Mouse (Mus musculus): ENCODE results near the gene Matn1. TPM values are rescaled to one million over a fixed set of nuclear protein-coding genes. Genes with fewer than 3 reads are reported as not detected.

The Matn1 gene
- polyA plus RNA-seq, 1 experiment, result 4.1 TPM

- Histone ChIP-seq H3K4me3 (replicated peaks) (peak overlapping the region; percentile 97), H3K36me3 (replicated peaks; ENCODE audit: low read length) (peaks cover 57% of the 10 kb centered on the region), H3K9me3 (no peaks in the 10 kb centered on the region), H3K27me3 (replicated peaks) (no peaks in the 10 kb centered on the region), H3K4me1 (peaks cover 82% of the 10 kb centered on the region)
- TF ChIP-seq FLI1 (IDR thresholded peaks at IDR 0.05; ENCODE audit: low read length), result no peak
- no peak for TF ChIP-seq GATA1 (IDR thresholded peaks at IDR 0.05; ENCODE audit: borderline replicate concordance, low read length)
Measured at GRCm38 (mm10) chr4:130915006-130915667, 29.0 kb upstream of the Matn1 start.

- H3K36me3 ChIP-seq (replicated peaks; ENCODE audit: low read length), result peaks cover 61% of the 10 kb centered on the region
- TF ChIP-seq GATA1 (IDR thresholded peaks at IDR 0.05; ENCODE audit: borderline replicate concordance, low read length) (no peak), FLI1 (IDR thresholded peaks at IDR 0.05; ENCODE audit: low read length) (no peak)
- peak overlapping the region; percentile 97 for H3K4me3 ChIP-seq (replicated peaks)
- H3K4me1 ChIP-seq, result peaks cover 82% of the 10 kb centered on the region
- no peaks in the 10 kb centered on the region for H3K9me3 ChIP-seq
- no peaks in the 10 kb centered on the region for H3K27me3 ChIP-seq (replicated peaks)
Measured at GRCm38 (mm10) chr4:130915668-130916035, 28.5 kb upstream of the Matn1 start.

- TF ChIP-seq GATA1 (IDR thresholded peaks at IDR 0.05; ENCODE audit: borderline replicate concordance, low read length) (no peak), FLI1 (IDR thresholded peaks at IDR 0.05; ENCODE audit: low read length) (no peak)
- Histone ChIP-seq H3K4me3 (replicated peaks) (peak overlapping the region; percentile 97), H3K9me3 (no peaks in the 10 kb centered on the region), H3K4me1 (peaks cover 82% of the 10 kb centered on the region), H3K36me3 (replicated peaks; ENCODE audit: low read length) (peaks cover 68% of the 10 kb centered on the region), H3K27me3 (replicated peaks) (no peaks in the 10 kb centered on the region)
Measured at GRCm38 (mm10) chr4:130916639-130917038, 27.5 kb upstream of the Matn1 start.

- Histone ChIP-seq H3K4me1 (peaks cover 82% of the 10 kb centered on the region), H3K27me3 (replicated peaks) (no peaks in the 10 kb centered on the region), H3K36me3 (replicated peaks; ENCODE audit: low read length) (peaks cover 74% of the 10 kb centered on the region), H3K4me3 (replicated peaks) (peak overlapping the region; percentile 97), H3K9me3 (no peaks in the 10 kb centered on the region)
- no peak for TF ChIP-seq GATA1 (IDR thresholded peaks at IDR 0.05; ENCODE audit: borderline replicate concordance, low read length)
- TF ChIP-seq FLI1 (IDR thresholded peaks at IDR 0.05; ENCODE audit: low read length), result no peak
Measured at GRCm38 (mm10) chr4:130917564-130917963, 26.6 kb upstream of the Matn1 start.

- H3K36me3 ChIP-seq (replicated peaks; ENCODE audit: low read length), result peaks cover 87% of the 10 kb centered on the region
- no peaks in the 10 kb centered on the region for H3K9me3 ChIP-seq
- TF ChIP-seq GATA1 (IDR thresholded peaks at IDR 0.05; ENCODE audit: borderline replicate concordance, low read length) (no peak), FLI1 (IDR thresholded peaks at IDR 0.05; ENCODE audit: low read length) (no peak)
- H3K4me1 ChIP-seq, result peaks cover 91% of the 10 kb centered on the region
- no peaks in the 10 kb centered on the region for H3K27me3 ChIP-seq (replicated peaks)
- peak overlapping the region; percentile 97 for H3K4me3 ChIP-seq (replicated peaks)
Measured at GRCm38 (mm10) chr4:130918805-130919749, 25.1 kb upstream of the Matn1 start.

- TF ChIP-seq GATA1 (IDR thresholded peaks at IDR 0.05; ENCODE audit: borderline replicate concordance, low read length) (no peak), FLI1 (IDR thresholded peaks at IDR 0.05; ENCODE audit: low read length) (no peak)
Measured at GRCm38 (mm10) chr4:130919750-130920356, 24.3 kb upstream of the Matn1 start.

GRCm38 (mm10) chr4:130920951-130921693 is 23.1 kb upstream of the Matn1 start:
- Histone ChIP-seq H3K36me3 (replicated peaks; ENCODE audit: low read length) (peaks cover 91% of the 10 kb centered on the region), H3K9me3 (no peaks in the 10 kb centered on the region), H3K4me3 (replicated peaks) (peak overlapping the region; percentile 97), H3K27me3 (replicated peaks) (no peaks in the 10 kb centered on the region), H3K4me1 (peaks cover 100% of the 10 kb centered on the region)
- TF ChIP-seq FLI1 (IDR thresholded peaks at IDR 0.05; ENCODE audit: low read length), result no peak
- TF ChIP-seq GATA1 (IDR thresholded peaks at IDR 0.05; ENCODE audit: borderline replicate concordance, low read length), result no peak

More at GRCm38 (mm10) chr4:130919750-130920356, 24.3 kb upstream of the Matn1 start:
- H3K36me3 ChIP-seq (replicated peaks; ENCODE audit: low read length), result peaks cover 91% of the 10 kb centered on the region
- H3K27me3 ChIP-seq (replicated peaks), result no peaks in the 10 kb centered on the region
- peak overlapping the region; percentile 97 for H3K4me3 ChIP-seq (replicated peaks)
- peaks cover 99% of the 10 kb centered on the region for H3K4me1 ChIP-seq
- no peaks in the 10 kb centered on the region for H3K9me3 ChIP-seq

GRCm38 (mm10) chr4:130921986-130922385 is 22.2 kb upstream of the Matn1 start:
- peaks cover 91% of the 10 kb centered on the region for H3K36me3 ChIP-seq (replicated peaks; ENCODE audit: low read length)

GRCm38 (mm10) chr4:130926274-130926673 is 17.9 kb upstream of the Matn1 start:
- TF ChIP-seq GATA1 (IDR thresholded peaks at IDR 0.05; ENCODE audit: borderline replicate concordance, low read length) (no peak), FLI1 (IDR thresholded peaks at IDR 0.05; ENCODE audit: low read length) (no peak)
- Histone ChIP-seq H3K36me3 (replicated peaks; ENCODE audit: low read length) (peaks cover 99% of the 10 kb centered on the region), H3K9me3 (no peaks in the 10 kb centered on the region), H3K4me1 (peaks cover 96% of the 10 kb centered on the region), H3K4me3 (replicated peaks) (peak overlapping the region; percentile 62), H3K27me3 (replicated peaks) (no peaks in the 10 kb centered on the region)

More at GRCm38 (mm10) chr4:130921986-130922385, 22.2 kb upstream of the Matn1 start:
- Histone ChIP-seq H3K4me3 (replicated peaks) (peak overlapping the region; percentile 82), H3K27me3 (replicated peaks) (no peaks in the 10 kb centered on the region), H3K4me1 (peaks cover 100% of the 10 kb centered on the region), H3K9me3 (no peaks in the 10 kb centered on the region)
- TF ChIP-seq GATA1 (IDR thresholded peaks at IDR 0.05; ENCODE audit: borderline replicate concordance, low read length) (no peak), FLI1 (IDR thresholded peaks at IDR 0.05; ENCODE audit: low read length) (no peak)
